Mouse (Mus musculus): ENCODE results near the gene Rnf17.
A peak's percentile ranks its signal among the peaks of the same experiment; 100 is the strongest.

The Rnf17 gene

DNA sequence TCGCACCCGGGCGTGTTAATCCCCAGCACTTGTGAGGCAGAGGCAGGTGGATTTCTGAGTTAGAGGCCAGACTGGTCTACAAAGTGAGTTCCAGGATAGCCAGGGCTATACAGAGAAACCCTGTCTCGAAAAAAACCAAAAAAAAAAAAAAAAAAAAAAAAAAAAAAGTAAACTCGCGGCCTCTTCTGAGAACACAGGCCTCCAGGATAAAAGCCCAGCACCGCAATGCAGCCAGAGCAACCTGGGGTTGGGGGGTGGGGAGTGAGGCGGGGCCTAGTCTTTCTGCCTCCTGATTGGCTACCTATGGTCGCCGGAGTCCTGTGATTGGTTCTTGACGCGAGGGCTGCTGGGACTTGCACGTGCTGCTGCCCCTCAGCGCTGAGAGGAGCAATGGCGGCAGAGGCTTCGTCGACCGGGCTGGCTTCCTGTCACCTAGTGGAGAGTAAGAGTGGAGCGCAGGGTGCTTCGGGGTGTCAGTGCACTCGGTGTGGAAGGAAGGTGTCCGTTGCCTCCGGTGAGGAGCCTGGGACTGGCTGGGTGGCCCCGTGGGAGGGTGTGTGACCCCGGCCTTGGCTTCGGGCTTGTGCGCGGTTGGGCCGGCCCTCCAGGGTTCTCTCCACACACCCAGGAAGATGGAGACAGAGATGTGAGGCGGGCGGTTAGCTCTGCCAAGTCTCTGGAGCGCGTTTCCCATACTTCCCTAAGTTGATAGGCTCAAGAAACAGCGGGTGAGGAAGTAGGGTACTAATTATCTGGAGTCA, at the start of gene Rnf17:
Gene Rnf17 (plus strand): TSS at position 271 of the 761 bp plus-strand sequence.
- DNase-seq (ENCODE audit: low read depth, low spot score), result peak; percentile 93

DNA sequence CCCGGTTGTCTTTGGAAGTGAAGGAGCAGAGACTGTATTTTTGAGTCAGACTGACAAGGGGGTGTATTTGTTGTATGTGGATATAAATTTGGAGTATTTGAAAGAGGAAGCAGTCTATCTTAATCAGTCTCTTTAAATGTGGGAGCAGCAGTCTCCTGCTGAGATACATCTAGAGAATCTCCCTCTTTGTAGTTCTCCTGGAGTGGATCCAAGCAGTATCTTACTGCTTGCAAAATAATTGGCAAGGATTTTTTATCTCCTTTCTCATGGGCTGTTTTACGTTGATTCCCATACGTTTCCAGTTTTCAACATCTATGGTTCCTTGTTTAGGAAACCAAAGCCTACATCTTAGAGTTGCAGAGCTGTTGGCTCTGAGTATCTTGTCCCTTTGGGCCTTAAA, 47.6 kb upstream of the Rnf17 start:
- DNase-seq (ENCODE audit: low read depth, low spot score), result no peak

DNA sequence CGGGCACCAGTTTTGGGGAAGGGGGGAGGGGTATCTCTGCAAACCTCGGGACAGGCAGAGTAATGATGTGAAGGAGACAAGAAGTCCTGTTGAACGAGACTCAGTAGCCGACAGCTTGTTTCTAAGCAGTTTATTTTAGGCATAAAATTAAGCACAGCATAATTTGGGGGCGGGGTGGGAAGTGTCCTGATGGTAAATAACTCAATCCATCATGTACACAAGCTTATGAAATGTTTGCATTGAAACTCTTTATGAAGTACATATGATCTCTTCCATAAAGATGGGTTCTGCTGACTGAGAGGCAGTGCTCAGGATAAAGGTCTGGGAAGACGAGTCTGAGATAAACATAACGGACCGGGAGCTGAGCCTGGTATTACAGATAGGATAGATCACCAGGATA, 47.0 kb upstream of the Rnf17 start:
- no peak for DNase-seq (ENCODE audit: low read depth, low spot score)

DNA sequence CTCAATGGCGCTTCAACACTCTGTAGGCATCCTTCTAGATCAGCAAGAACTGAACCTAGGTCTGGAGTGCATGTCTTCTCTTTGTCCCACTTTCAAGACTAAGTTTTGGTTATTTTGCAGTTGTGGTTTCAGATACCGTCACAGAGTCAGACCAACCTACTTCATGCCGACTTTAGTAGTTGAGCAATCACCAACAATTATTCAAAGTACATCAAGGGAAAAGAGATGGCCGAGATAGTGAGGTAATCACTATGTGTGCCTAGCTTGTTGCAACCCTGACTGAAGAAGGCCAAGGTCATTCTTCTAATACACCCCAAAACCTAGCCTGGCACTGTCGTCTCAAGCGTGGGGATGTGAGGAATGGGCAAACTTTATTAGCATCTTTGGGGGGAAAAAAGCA, 46.2 kb upstream of the Rnf17 start:
- no peak for DNase-seq (ENCODE audit: low read depth, low spot score)

DNA sequence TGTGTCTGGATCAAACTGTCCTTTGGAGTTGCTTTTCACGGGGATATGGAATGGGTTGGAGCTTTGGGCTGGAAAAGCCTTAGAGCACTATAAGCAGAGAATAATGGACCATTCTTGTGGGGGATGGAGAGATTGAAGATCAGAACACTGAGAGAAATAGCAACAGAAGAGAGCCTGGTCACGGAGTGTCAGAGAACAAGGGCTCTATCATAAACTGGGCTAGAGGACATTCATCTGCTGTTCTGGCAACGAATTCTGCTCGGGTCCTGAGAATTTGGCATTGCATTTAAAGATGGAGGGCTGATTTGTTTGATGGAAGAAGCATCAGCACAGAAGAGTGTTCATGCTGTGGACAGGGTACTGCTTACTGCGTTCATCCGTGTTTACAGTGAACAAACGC, 44.0 kb upstream of the Rnf17 start:
- no peak for DNase-seq (ENCODE audit: low read depth, low spot score)

DNA sequence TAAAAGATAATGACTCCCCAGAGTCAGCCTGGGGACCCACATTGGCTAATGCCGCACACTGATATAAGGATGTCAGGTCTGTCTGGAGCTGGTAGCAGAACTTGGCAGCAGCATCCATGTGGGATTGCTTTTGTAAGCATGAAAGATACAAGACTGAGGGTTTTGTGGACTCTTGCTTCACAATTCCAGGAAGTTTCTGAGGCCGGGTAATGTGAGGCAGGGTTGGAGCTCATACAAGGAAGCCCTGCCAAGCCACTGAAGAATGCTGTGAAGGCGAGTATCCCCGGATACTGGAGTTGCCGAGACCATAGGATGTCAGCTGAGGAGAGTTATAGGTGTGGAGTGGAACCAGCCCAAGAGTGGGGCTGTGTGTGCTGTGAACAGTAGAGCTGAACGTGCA, 43.2 kb upstream of the Rnf17 start:
- DNase-seq (ENCODE audit: low read depth, low spot score), result no peak

DNA sequence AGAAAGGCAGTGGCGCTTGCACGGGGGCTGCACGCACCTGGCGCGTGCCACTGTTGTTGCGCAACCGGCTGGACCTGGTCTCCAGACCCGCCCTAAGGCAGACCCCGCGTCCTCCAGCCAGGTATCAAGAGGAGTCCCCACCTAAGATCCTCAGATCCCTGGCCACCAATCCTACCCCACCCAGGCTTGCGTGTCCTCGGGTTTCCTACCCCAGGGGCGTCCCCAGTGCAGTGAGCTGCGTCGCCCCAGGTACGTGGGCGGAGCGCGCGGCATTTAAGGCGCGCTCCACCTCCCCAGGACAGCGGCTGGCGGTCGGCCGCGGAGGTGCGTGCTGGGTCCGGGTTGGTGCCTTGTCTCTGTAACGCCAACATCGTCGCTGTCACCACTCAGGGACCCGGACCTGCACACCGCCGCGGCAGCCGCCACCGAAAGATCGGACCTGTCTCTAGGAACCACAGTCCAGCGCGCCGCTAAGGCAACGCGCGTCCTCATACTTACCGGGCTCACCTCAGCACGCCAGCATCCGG, 37.6 kb upstream of the Rnf17 start, which contains the start of gene Atp12a:
Gene Atp12a (plus strand): TSS at position 358 of the 527 bp plus-strand sequence.
- DNase-seq (ENCODE audit: low read depth, low spot score), result peak; percentile 48

DNA sequence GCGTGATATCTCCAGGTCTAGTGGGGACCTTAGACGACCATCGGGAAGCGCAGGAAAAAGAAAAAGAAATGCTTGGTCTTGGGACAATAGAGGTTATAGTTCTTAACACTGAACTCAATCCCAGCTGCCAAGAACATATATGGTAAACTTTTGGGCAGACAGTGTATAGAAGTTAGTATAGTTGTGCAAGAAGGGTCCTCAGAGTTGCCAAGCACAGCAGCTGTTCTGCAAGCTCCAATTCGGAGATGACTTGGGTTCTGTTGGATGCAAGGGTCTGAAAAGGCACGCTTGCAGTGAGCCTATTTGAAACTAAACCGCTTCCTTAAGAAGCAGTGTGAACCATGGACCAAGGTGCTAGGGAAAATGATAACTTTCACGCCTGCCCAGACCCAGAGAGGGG, 37.1 kb upstream of the Rnf17 start:
- DNase-seq (ENCODE audit: low read depth, low spot score), result no peak

DNA sequence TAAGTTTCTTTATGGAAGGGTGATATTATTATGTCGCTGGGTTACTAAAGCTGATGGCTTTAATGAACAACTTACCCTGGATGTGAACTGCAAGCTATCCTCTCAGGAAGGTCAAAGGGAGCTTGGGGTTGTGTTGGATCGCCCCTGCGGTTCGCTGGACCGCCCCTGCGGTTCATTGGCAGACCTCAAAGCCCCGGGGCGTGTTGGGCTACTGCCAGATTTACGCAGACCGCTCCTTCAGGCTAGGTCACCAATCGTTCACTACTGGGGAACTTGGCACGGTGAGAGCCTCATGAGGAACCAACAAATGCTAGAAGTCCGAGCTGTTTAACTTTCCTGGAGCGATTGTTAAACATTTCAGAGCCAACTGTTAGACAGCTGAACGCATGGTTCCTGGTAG, 35.7 kb upstream of the Rnf17 start:
- peak; percentile 22 for DNase-seq (ENCODE audit: low read depth, low spot score)

DNA sequence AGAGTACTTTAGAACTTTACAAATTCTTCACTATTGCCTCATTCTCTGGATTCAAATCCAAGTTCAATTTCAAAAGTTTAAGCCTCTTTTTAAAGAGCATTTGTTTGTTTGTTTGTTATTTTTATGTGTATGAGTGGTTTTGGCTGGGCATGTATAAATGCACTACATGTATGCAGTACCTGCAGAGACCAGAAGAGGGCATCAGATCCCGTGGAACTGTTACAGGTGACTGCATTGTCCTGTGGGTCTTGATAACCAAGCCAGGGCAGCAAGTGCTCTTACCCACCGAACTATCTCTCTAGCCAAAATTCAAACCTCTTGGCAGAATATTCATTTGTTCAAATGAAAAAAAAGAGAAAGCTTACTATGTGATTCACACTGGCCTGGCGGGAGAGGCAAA, 33.5 kb upstream of the Rnf17 start:
- DNase-seq (ENCODE audit: low read depth, low spot score), result peak; percentile 67

DNA sequence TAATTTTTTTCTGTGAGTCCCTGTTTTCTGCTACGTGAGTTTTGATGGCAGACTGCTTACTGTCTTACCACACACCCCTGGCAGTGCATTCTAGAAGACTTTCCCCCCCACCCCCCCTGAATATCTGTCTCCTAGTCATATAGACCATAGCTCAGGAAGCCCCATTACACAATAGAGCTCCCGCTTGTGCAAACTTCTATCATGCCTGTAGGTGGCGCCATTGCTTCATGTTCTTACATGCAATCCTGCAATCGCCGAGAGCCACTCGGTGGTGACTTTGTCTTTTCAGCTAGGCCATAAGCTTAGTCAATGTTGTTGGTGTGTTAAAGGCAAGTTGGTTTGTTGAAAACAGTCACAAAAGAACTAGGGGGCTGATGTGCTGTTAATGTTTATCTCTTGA, 26.6 kb upstream of the Rnf17 start:
- peak; percentile 85 for DNase-seq (ENCODE audit: low read depth, low spot score)

DNA sequence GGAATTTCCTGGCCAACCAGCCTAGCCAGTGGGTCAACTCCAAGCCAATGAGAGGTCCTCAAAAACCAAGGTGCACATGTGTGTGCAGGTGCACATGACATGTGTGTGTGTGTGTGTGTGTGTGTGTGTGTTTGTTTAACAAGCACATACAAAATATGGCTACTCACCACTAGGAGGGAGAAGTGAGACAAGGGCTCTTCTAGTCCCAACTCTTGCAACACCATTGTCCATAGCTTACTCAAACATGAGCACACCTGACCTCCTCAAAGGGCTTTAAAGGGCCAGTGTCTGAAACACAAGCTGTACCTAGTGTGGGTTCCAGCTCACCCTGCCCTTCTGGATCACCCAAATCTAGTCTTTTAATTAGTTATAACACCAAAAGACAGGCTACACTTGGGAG, 24.6 kb upstream of the Rnf17 start:
- DNase-seq (ENCODE audit: low read depth, low spot score), result peak; percentile 14

DNA sequence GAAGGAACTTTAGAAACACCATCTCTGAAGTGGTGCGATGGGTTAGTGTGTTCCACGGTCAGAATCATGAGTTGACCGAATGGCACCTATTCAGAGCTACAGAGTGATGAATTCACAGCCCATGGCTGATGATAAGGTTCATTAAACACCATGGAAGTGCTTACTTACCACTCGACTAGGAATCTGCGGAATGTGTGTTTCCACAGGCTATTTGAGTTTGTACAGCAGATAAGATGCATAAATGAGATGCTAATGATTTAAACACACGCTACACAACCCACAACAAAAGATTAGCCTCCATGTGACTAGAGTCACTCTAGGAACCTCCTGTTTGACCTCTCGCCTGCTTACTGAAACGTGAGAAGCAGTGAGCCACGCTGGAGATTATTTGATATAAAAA, 23.0 kb upstream of the Rnf17 start:
- DNase-seq (ENCODE audit: low read depth, low spot score), result no peak

DNA sequence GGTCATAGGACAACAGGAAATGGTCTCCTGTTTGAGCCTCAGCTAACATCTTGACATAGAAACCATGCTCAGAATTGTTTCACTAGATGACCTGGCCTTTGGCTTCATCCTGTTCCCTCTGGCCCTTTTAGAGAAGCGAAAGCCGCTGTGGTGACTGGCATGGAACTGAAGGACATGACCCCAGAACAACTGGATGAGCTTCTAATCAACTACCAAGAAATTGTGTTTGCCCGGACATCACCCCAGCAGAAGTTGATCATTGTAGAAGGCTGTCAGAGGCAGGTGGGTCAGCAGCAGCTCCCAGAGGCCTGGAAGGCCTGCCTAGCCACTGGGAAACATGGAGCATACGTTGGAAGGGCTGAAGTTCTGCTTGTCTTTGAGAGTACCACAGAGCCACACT, 20.0 kb upstream of the Rnf17 start:
- no peak for DNase-seq (ENCODE audit: low read depth, low spot score)

DNA sequence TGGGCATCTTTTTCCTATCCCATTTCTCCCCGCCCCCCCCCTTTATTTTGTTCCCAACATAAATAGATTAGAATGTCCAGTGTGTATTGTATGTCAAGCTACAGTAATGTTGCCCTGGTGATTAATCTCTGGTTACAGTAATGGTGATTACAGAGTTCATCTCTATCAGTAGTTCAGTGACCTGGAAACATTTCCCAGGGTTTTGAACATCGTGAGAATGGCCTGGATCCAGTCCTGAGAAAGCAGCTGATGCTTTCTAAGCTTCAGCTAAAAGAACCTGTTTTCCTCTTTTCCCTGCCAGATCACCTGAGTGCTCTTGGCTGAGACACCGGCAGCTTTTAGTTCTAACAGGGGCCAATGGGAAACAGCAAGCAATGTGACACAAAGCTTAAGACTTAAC, 12.1 kb upstream of the Rnf17 start:
- no peak for DNase-seq (ENCODE audit: low read depth, low spot score)

DNA sequence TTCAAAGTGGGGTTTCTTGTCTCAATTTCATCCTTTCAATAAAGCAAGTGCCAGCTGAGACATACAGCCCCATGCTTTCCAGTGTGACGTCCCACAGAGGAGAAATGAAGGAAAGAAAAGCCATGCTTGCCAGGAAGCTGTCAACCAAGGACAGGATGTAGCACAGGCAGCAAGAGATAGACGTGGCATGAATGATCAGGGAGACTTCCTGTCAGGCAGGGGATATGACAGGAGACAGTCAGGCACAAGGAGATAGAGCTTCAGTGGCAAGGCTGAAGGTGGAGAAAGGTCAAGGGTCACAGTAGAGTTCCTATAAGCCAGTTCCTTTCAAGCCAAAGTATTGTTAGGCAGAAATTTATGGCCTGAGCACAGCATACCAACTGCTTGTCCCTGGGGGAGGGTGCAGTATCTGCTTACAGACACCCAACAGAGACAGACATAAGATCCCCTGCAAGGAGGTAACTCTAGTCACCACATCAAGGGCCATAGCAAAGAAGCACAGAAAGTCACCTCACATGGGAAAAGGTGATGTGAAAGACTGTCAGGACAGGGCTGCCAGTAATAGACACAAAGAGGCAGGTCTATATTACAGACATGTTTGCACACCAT, 8.6 kb upstream of the Rnf17 start:
- DNase-seq (ENCODE audit: low read depth, low spot score), result peak; percentile 8

DNA sequence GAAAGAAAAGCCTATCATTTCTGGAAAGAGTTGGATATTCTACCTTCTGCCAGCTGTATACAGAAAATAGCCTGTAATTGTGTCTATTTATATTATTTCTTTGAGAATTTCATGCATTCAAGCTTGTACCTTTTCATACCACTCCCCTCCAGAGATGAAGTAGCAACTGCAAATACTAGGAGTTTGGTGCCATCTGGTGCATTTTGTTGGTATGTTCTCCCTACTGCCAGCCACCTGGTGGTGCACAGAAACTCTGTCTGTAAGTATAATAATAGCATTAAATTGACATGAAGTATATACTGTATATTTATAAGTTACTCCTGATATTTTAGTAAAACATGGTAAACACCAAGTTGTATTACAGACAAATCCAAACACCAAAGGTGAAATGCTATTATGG, 4.4 kb upstream of the Rnf17 start:
- peak; percentile 35 for DNase-seq (ENCODE audit: low read depth, low spot score)

DNA sequence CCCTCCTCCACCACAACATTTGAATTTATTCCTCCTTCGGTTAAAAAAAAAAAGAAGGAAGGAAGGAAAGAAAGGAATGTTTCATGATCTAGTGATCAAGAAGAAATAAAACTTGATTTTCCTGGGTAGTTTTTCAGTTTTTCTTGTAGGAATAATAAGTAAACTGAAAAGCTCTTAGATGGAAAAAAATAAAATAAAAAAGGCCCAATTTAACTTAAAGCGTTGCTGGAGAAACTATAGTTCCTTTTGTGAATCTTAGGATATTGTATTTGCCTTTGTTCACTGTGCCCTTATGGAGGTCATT, 643 bp downstream of the Rnf17 start:
- DNase-seq (ENCODE audit: low read depth, low spot score), result no peak

DNA sequence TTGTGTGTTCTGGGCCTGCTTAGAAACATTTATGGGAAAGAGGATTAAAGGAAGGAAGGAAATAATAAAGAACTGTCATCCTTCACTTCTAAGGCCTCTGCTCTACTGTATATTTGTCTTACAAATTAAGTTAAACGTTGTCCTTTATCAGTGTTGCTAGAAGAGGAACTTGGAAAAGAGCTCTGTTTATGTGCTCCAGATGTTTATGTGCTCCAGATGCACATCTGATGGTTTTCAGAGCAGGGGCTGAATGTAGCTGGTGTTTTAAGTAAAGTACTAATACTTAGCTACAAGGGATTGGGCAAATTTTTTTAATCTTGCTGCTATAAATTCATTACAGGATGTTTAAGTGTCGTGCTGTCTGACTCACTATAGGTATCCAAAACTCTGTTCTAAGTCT, 59.7 kb downstream of the Rnf17 start:
- no peak for DNase-seq (ENCODE audit: low read depth, low spot score)

DNA sequence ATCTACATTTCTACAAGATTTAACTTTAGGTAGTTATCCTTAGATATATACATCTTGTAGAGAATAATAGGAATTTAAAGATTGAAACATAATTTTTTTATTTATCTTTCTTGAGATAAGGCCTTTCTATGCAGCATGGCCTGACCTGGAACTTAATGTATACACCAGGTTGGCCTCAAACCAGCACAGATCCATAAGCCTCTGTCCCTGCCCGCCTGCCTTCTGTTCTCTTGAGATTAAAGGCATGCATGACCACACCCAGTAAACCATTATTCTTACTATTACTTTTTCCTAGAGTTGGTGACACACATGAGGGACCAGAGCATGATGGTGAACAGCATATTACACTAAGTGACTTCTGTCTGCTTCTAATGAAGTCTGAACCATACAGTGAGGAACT, 60.3 kb downstream of the Rnf17 start:
- DNase-seq (ENCODE audit: low read depth, low spot score), result no peak

DNA sequence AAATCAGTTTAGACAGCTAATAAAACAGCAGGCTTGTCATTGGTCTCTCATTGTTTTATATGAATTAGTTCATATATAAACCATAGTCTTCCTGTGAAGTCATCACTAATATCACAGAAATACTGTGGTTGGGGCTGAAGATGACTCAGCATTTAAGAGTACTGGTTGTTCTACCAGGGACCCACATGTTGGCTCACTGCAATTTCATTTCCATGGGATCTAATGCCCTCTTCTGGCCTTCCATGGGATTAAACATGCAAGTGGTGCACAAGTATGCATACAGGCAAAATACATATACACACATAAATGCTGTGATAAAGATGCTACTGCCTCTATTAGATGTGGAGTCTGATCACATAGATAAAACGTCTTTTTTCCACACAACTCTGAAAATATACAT, 65.8 kb downstream of the Rnf17 start:
- DNase-seq (ENCODE audit: low read depth, low spot score), result peak; percentile 74

DNA sequence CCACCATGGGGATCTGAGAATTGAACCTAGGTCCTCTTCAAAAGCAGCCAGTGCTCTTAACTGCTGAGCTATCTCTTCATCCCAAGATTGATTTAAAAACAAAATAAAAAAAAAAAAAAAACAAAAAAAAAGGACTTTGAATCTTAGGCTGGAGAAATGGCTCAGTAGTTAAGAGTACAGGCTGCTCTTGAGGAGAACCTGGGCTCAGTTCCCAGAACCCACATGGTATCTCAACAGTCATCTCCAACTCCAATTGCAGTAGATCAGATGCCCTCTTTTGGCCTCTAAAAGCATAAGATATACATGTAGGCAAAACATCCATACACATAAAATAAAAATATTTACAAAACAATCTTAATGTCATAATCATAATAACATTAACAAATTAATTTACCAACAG, 87.4 kb downstream of the Rnf17 start:
- no peak for DNase-seq (ENCODE audit: low read depth, low spot score)

DNA sequence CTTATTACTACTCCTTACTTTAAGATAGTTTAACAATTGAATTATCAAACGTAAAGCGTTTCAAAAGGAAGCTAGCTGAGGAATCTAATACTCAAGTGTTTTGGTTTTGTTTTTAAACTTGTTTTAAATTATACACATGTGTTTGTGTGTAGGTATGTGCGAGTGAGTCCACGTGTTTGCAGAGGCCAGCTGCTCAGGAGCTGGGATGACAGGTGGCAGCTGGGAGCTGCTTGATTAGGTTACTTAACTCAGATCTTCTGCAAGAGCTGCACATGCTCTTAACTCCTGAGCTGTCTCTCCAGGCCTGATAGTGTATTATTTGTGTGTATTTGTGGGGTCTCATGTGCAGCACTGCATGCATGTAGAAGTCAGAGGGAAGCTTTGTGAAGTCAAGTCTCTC, 100.0 kb downstream of the Rnf17 start:
- DNase-seq (ENCODE audit: low read depth, low spot score), result no peak

DNA sequence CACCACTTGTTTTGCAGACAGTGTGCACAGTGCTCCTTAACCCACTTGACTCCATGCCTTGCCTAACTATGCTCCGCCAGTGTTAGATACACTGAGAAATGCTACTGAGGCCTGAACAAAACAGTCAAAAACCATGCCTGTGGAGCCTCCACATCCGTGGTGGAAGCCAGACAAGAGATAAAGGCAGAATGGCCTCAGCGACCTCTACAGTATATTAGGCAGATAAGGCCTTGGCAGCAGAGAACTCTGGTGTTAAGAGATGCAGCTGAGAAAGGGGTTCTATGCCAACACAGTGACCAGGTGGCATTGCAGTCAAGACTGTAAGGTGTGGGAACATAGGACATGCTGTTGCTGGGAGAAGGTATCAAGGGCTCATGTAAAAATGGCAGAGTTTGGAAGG, 104.4 kb downstream of the Rnf17 start:
- no peak for DNase-seq (ENCODE audit: low read depth, low spot score)
